Mouse (Mus musculus) small intestine, adult 2 months (tissue): ENCODE data around the gene Gm10134. TPM values are rescaled to one million over a fixed set of nuclear protein-coding genes. Genes with fewer than 3 reads are reported as not detected.
"Not testable (repeated sequence)": the region's sequence is repeated elsewhere in the genome, so short reads cannot be mapped to it uniquely, and the experiment has no call there.

Source experiments
- H3K27ac ChIP-seq: fragments of 200-500 bp; 2 replicates; pipeline ENCODE4 v1.5.1; 2012; ENCODE audit warnings: low read depth, low read length, control low read depth, inconsistent platforms; ENCODE audit not compliant: insufficient read depth
- H3K27me3 ChIP-seq: fragments of 200-500 bp; 2 replicates; pipeline ENCODE4 v1.6.1; 2012; ENCODE audit warnings: mild to moderate bottlenecking, moderate library complexity, low read length, inconsistent platforms; ENCODE audit not compliant: control insufficient read depth, insufficient read depth
- H3K36me3 ChIP-seq: fragments of 200-500 bp; 2 replicates; pipeline ENCODE4 v1.6.1; 2012; ENCODE audit warnings: mild to moderate bottlenecking, low read length, control low read depth, inconsistent platforms; ENCODE audit not compliant: control insufficient read depth, insufficient read depth
- H3K4me1 ChIP-seq: fragments of 200-500 bp; 2 replicates; pipeline ENCODE4 v1.6.1; 2012; ENCODE audit warnings: low read length, inconsistent platforms, mixed read lengths; ENCODE audit not compliant: control insufficient read depth, insufficient read depth, insufficient read length
- H3K4me3 ChIP-seq: fragments of 200-500 bp; 2 replicates; pipeline ENCODE4 v1.5.1; 2012; ENCODE audit warnings: low read depth, mild to moderate bottlenecking, control low read depth, inconsistent platforms, low read length, moderate library complexity
- CTCF ChIP-seq: fragments of 200-500 bp; IDR thresholded peaks from 2 replicates; pipeline ENCODE4 v1.5.1; 2012; ENCODE audit warnings: low read depth, mild to moderate bottlenecking, control low read depth, inconsistent platforms, low read length, moderate library complexity, mixed read lengths; ENCODE audit not compliant: insufficient replicate concordance, insufficient read length; ENCODE audit errors: extremely low read depth
- POLR2A ChIP-seq: fragments of 200-500 bp; IDR thresholded peaks from 2 replicates; pipeline ENCODE4 v1.6.1; 2012; ENCODE audit warnings: low read depth, mild to moderate bottlenecking, control low read depth, inconsistent platforms, low read length, moderate library complexity
- WGBS: fragments of 180-500 bp; shearing (Covaris S2); methylation state at CpG from one replicate; pipeline ENCODE4 v1.1.7; 2018; 5-methylcytosine and 5-hydroxymethylcytosine counted together
- polyA plus RNA-seq: library from polyadenylated mRNA; depleted of rRNA; stranded (reverse); fragments of >200 nt; gene quantifications from 2 replicates; pipeline ENCODE4 v1.2.3, GENCODE M21; 2012

Gm10134 gene
- polyA plus RNA-seq, 1 experiment: 0.57 TPM

- TF ChIP-seq POLR2A (no peak), CTCF (no peak)
- Histone ChIP-seq H3K27me3 (no peaks in the 10 kb centered on the region), H3K4me3 (no peak overlapping the region), H3K27ac (no peak overlapping the region), H3K36me3 (peaks cover 13% of the 10 kb centered on the region), H3K4me1 (peaks cover 14% of the 10 kb centered on the region)
- 98% methylated on average over 14 of the region's 14 CpGs for WGBS
These were observed 36.4 kb upstream of the Gm10134 start for GRCm38 (mm10) chr2:28469461-28469860.

GRCm38 (mm10) chr2:28470591-28470990, 35.3 kb upstream of the Gm10134 start:
- peaks cover 13% of the 10 kb centered on the region for H3K36me3 ChIP-seq
- H3K27me3 ChIP-seq: no peaks in the 10 kb centered on the region
- WGBS: 81% methylated on average over 2 of the region's 2 CpGs
- TF ChIP-seq POLR2A: no peak
- TF ChIP-seq CTCF: no peak
- no peak overlapping the region for H3K27ac ChIP-seq
- no peak overlapping the region for H3K4me3 ChIP-seq
- H3K4me1 ChIP-seq: peaks cover 14% of the 10 kb centered on the region

DNA sequence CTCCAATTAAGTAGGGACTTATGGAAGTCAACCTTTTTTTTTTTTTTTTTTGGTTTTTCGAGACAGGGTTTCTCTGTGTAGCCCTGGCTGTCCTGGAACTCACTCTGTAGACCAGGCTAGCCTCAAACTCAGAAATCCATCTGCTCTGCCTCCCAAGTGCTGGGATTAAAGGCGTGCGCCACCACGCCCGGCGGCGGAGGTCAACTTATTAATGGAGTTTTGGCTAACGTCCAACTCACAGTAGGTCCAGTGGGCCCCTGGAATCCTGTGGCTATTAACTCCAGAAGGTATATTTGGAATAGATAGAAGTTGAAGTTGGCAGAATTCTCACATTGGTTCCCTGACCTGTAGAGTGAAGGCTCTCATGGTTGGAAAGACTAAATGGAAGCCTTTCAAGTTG, 33.9 kb upstream of the Gm10134 start:
- 94% methylated on average over 8 of the region's 8 CpGs for WGBS

GRCm38 (mm10) chr2:28477993-28478392, 27.9 kb upstream of the Gm10134 start:
- not testable (repeated sequence) for H3K36me3 ChIP-seq, H3K4me3 ChIP-seq
- 95% methylated on average over 5 of the region's 5 CpGs for WGBS

More for the DNA sequence above, 33.9 kb upstream of the Gm10134 start:
- Histone ChIP-seq H3K4me1 (peaks cover 12% of the 10 kb centered on the region), H3K36me3 (peaks cover 13% of the 10 kb centered on the region)
- not testable (repeated sequence) for H3K27me3 ChIP-seq, H3K4me3 ChIP-seq, H3K27ac ChIP-seq

DNA sequence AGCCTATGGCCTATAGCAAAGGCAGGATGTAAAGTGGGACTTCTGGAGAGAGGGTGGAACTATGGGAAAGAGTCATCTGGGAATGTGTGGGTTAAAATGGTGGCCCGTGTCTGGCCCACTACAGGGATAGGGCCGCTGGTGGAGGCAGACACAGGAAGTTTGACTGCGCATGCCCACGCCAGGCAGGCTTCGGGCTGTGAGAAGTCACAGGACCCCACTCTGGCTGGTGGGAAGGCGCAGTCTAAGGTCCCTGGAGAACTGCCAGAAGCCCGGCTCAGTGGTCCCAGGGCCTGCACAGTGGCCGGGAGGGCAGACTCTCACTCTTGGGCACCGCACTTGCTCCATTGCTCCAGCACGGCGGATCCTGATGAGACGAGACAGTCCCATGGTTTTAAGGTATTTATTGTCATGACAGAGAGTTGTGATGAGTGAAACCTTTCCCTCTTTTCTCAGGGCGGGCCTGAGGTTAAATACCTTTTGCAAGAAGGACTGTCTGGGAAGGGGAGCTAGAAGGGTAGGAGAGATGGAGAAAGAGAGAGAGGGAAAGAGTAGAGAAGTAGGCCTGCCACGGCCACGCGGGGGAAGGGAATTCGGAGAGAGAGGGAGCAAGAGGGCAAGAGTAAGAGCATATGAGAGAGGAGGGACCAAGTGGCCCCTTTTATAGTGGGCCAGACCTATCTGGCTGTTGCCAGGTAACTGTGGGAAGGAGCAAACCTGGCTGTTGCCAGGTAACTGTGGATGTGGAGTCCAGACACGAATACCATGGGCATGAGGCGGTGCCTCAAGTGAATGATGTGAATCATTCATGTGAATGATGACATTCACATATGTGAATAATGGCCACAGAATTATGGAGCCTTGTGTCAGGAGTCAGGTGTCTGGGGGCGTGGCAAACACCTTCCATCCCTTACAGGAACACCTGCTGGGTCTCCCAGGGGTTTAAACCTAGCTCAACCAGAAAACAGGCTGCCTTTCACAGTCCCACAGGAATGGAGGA, 26.4 kb upstream of the Gm10134 start:
- WGBS: 60% methylated on average over 20 of the region's 20 CpGs
- Histone ChIP-seq H3K27ac (no peak overlapping the region), H3K4me3 (peak overlapping the region; percentile 59), H3K4me1 (no peaks in the 10 kb centered on the region; the same call in 1 of the 2 replicates), H3K27me3 (no peaks in the 10 kb centered on the region), H3K36me3 (no peaks in the 10 kb centered on the region)
- no peak for TF ChIP-seq CTCF
- no peak for TF ChIP-seq POLR2A

More at GRCm38 (mm10) chr2:28477993-28478392, 27.9 kb upstream of the Gm10134 start:
- not testable (repeated sequence) for H3K27me3 ChIP-seq, H3K4me1 ChIP-seq, H3K27ac ChIP-seq

DNA sequence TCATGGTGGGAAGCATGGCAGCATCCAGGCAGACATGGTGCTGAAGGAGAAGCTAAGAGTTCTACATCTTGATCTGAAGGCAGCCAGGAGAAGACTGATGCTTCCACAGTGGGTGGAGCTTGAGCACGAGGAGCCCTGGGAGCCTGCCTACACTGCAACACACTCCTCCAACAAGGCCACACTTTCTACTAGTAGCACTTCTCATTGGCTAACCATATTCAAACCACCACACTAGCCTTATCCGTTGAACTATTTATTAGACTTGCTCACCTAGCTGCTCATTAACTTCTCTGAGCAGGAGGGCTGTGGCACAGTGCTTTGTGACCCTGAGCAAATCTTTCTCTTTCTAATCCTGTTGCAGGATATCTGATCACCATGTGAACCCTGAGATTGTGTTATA, 22.0 kb upstream of the Gm10134 start:
- Histone ChIP-seq H3K4me1 (no peaks in the 10 kb centered on the region; the same call in 1 of the 2 replicates), H3K27ac (no peak overlapping the region), H3K27me3 (no peaks in the 10 kb centered on the region), H3K36me3 (no peaks in the 10 kb centered on the region), H3K4me3 (no peak overlapping the region)
- 27% methylated on average over 2 of the region's 2 CpGs for WGBS
- TF ChIP-seq CTCF (no peak), POLR2A (no peak)

DNA sequence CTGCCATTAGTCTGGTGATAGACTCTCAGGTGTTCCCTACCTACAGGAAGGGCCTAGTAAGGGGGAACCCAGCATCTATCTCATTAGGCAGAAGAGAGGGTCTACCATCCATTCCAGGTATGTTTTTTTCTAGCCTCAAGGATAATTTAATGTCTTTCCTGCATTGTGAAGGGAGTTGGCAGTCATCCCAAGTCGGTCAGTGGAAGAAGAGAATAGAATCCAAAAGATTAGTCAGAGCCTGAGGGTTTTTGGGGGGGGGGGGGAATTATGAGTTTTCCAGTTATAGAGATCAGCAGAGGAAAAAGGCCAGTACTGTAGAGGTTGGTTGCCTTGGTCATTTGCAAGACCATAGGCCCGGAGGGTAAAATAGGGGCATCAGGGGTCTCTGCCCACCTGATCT, 11.4 kb upstream of the Gm10134 start:
- WGBS: 72% methylated on average over 2 of the region's 2 CpGs

More for the DNA sequence above, 11.4 kb upstream of the Gm10134 start:
- no peak overlapping the region for H3K4me3 ChIP-seq
- TF ChIP-seq CTCF (no peak), POLR2A (no peak)
- no peaks in the 10 kb centered on the region for H3K36me3 ChIP-seq
- peaks cover 13% of the 10 kb centered on the region for H3K4me1 ChIP-seq
- H3K27ac ChIP-seq: no peak overlapping the region
- no peaks in the 10 kb centered on the region for H3K27me3 ChIP-seq
